Mouse (Mus musculus) stomach, embryonic 16.5 days (tissue): ENCODE measurements around the gene Taldo1. TPM values are rescaled to one million over a fixed set of nuclear protein-coding genes. Genes with fewer than 3 reads are reported as not detected.

Experiments used
- polyA plus RNA-seq: library from polyadenylated mRNA; unstranded; fragments of >200 nt; fragmentation: Nextera tagmentation; extraction: Ambion mirVana; gene quantifications from 2 replicates; pipeline ENCODE4 v1.2.1, GENCODE M21; 2015

Gene Taldo1
- polyA plus RNA-seq, 1 experiment from 2014 or later = 399 TPM

Other genes starting within 250 kb of the Taldo1 start
- 240 and 265 TPM in 2 replicates for gene Rnh1, start 219.3 kb upstream of the Taldo1 start, polyA plus RNA-seq
- gene Hras, start 198.2 kb upstream of the Taldo1 start, polyA plus RNA-seq = 45.1 and 48.0 TPM in 2 replicates
- 7.1 TPM in 2 replicates for gene Lrrc56, start 198.0 kb upstream of the Taldo1 start, polyA plus RNA-seq
- 4.8 and 6.3 TPM in 2 replicates for gene Lmntd2, start 178.1 kb upstream of the Taldo1 start, polyA plus RNA-seq
- 82.3 and 104 TPM in 2 replicates for gene Rassf7, start 176.3 kb upstream of the Taldo1 start, polyA plus RNA-seq
- gene Phrf1, start 163.4 kb upstream of the Taldo1 start, polyA plus RNA-seq = 57.6 and 67.7 TPM in 2 replicates
- gene Irf7, start 125.7 kb upstream of the Taldo1 start, polyA plus RNA-seq = 3.5 and 3.6 TPM in 2 replicates
- 16.0 and 17.0 TPM in 2 replicates for gene Cdhr5, start 115.4 kb upstream of the Taldo1 start, polyA plus RNA-seq
- 23.2 and 24.8 TPM in 2 replicates for gene Sct, start 113.1 kb upstream of the Taldo1 start, polyA plus RNA-seq
- 0.18 TPM in 1 of 2 replicates, not detected in the other for gene Drd4, start 100.2 kb upstream of the Taldo1 start, polyA plus RNA-seq
- gene Deaf1, start 64.5 kb upstream of the Taldo1 start, polyA plus RNA-seq = 61.3 and 64.3 TPM in 2 replicates
- gene Tmem80, start 64.5 kb upstream of the Taldo1 start, polyA plus RNA-seq = 35.9 and 36.5 TPM in 2 replicates
- gene Eps8l2, start 53.3 kb upstream of the Taldo1 start, polyA plus RNA-seq = 79.4 and 108 TPM in 2 replicates
- 45.8 and 48.1 TPM in 2 replicates for gene Gatd1, start 21.9 kb downstream of the Taldo1 start, polyA plus RNA-seq
- 2.6 and 3.8 TPM in 2 replicates for gene Cend1, start 37.3 kb downstream of the Taldo1 start, polyA plus RNA-seq
- 29.4 and 32.3 TPM in 2 replicates for gene Slc25a22, start 45.7 kb downstream of the Taldo1 start, polyA plus RNA-seq
- gene Pidd1, start 51.8 kb downstream of the Taldo1 start, polyA plus RNA-seq = 7.6 and 8.2 TPM in 2 replicates
- gene Rplp2, start 55.2 kb downstream of the Taldo1 start, polyA plus RNA-seq = 1,060 and 1,250 TPM in 2 replicates
- 34.0 and 38.5 TPM in 2 replicates for gene Pnpla2, start 63.0 kb downstream of the Taldo1 start, polyA plus RNA-seq
- 21.4 and 25.3 TPM in 2 replicates for gene Cracr2b, start 68.9 kb downstream of the Taldo1 start, polyA plus RNA-seq
- gene Cd151, start 75.2 kb downstream of the Taldo1 start, polyA plus RNA-seq = 39.1 and 40.3 TPM in 2 replicates
- gene Polr2l, start 82.9 kb downstream of the Taldo1 start, polyA plus RNA-seq = 62.4 and 63.1 TPM in 2 replicates
- gene Tspan4, start 83.0 kb downstream of the Taldo1 start, polyA plus RNA-seq = 67.4 and 69.6 TPM in 2 replicates
- gene Chid1, start 147.7 kb downstream of the Taldo1 start, polyA plus RNA-seq = 54.0 and 60.5 TPM in 2 replicates
- 86.0 and 91.0 TPM in 2 replicates for gene Ap2a2, start 170.0 kb downstream of the Taldo1 start, polyA plus RNA-seq